Mouse (Mus musculus) midbrain, embryonic 14.5 days (tissue): ENCODE data around the gene Erich6b. TPM values are rescaled to one million over a fixed set of nuclear protein-coding genes. Genes with fewer than 3 reads are reported as not detected.

Experiments
- ATAC-seq: fragments of 200-750 bp; cut with Nextera tagmentation; 2 replicates; pipeline ENCODE4 v1.8.0; 2017; ENCODE audit warnings: moderate number of reproducible peaks, moderate library complexity; ENCODE audit not compliant: low FRiP score, low TSS enrichment
- DNase-seq: peaks from one replicate; pipeline ENCODE4 v3.0.0-alpha.2; 2015
- H3K27ac ChIP-seq: fragments of 300-500 bp; sonication (generic); replicated peaks from 2 replicates; pipeline ENCODE4 v1.5.1; 2014; ENCODE audit warnings: mild to moderate bottlenecking, low read depth, low read length, moderate library complexity
- H3K27me3 ChIP-seq: fragments of 300-500 bp; sonication (generic); 2 replicates; pipeline ENCODE4 v1.6.1; 2014; ENCODE audit warnings: low read length, control low read depth, mixed read lengths; ENCODE audit not compliant: control insufficient read depth, insufficient read depth
- H3K36me3 ChIP-seq: fragments of 300-500 bp; sonication (generic); 2 replicates; pipeline ENCODE4 v1.6.1; 2014; ENCODE audit warnings: low read length, control low read depth; ENCODE audit not compliant: control insufficient read depth, insufficient read depth
- H3K4me1 ChIP-seq: fragments of 300-500 bp; sonication (generic); 2 replicates; pipeline ENCODE4 v1.6.1; 2014; ENCODE audit warnings: mild to moderate bottlenecking, antibody characterized with exemption, low read length, control low read depth; ENCODE audit not compliant: control insufficient read depth, insufficient read depth
- H3K4me2 ChIP-seq: fragments of 300-500 bp; sonication (generic); 2 replicates; pipeline ENCODE4 v1.6.1; 2014; ENCODE audit warnings: mild to moderate bottlenecking, low read length, moderate library complexity
- H3K4me3 ChIP-seq: fragments of 300-500 bp; sonication (generic); replicated peaks from 2 replicates; pipeline ENCODE4 v1.5.1; 2014; ENCODE audit warnings: low read depth, low read length
- H3K9ac ChIP-seq: fragments of 300-500 bp; sonication (generic); replicated peaks from 2 replicates; pipeline ENCODE4 v1.6.1; 2014; ENCODE audit warnings: mild to moderate bottlenecking, low read length, moderate library complexity
- H3K9me3 ChIP-seq: fragments of 300-500 bp; sonication (generic); 2 replicates; pipeline ENCODE4 v1.6.1; 2016; ENCODE audit warnings: low read length, control low read depth, mixed read lengths; ENCODE audit not compliant: control insufficient read depth
- WGBS: fragments of 180-500 bp; shearing (Covaris S2); extraction: QIAGEN DNeasy Blood & Tissue Kit; methylation state at CpG from one replicate; pipeline ENCODE4 v1.1.7; 2014; 5-methylcytosine and 5-hydroxymethylcytosine counted together
- polyA plus RNA-seq: library from polyadenylated mRNA; unstranded; fragments of >200 nt; fragmentation: Nextera tagmentation; extraction: Ambion mirVana; gene quantifications from 2 replicates; pipeline ENCODE4 v1.2.1, GENCODE M21; 2014

The Erich6b gene
- not detected in 2 replicates for polyA plus RNA-seq

DNA sequence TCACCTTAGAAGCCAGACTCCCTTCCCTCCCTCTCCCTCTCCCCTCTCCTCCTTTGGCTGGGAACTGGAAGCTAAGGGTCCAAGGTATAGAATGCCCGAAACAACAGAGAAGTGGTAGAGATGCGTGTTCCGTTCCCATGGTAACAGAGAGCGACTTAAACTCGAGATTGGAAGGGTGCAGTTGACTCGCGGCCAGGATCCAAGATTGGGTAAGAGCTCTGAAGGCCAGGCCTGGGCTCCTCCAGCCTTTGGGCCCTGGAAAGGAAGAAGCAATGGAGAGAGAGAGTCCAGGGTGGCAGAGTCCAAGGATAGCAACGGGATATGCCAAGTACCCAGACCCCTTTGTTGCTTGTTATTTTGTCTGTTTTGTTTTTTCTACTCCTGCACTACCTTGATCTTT, at the start of gene Erich6b:
Erich6b (plus strand) TSS at position 180 of the 400 bp plus-strand sequence.
- 59% methylated on average over 8 of the region's 8 CpGs for WGBS
- no peaks in the 10 kb centered on the region for H3K9me3 ChIP-seq
- H3K36me3 ChIP-seq: no peaks in the 10 kb centered on the region
- H3K27ac ChIP-seq: no peak within 1 kb of the TSS
- H3K4me1 ChIP-seq: peaks cover 2% of the 10 kb centered on the region
- no peak within 1 kb of the TSS for H3K4me3 ChIP-seq
- H3K9ac ChIP-seq: no peak within 1 kb of the TSS
- DNase-seq (peak; percentile 34), ATAC-seq (no peak)
- H3K27me3 ChIP-seq: no peaks in the 10 kb centered on the region
- no peak within 1 kb of the TSS for H3K4me2 ChIP-seq

DNA sequence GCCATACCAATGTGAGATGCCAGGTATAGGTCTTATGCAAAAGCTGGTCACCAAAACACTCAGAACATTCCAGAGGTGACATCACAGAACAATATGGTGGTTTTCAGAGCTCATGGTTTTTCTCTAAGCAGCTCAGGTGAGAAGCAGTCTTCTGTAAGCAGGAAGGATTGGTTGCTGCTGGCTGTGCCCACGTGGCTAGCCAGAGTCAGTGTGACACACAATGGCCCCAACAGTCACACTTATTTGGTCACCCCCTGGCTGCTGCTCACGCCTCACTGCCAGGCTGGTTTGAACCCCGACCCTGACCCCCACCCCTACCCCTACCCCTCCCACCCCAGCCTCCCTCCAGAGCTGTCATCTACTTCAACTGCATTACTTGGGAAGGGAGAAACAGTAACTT, 49.1 kb upstream of the Erich6b start, which contains the start of gene Spert:
Spert (minus strand) TSS at position 139 of the 400 bp plus-strand sequence.
- ATAC-seq: no peak
- Histone ChIP-seq H3K9me3 (no peaks in the 10 kb centered on the region), H3K9ac (no peak within 1 kb of the TSS), H3K4me3 (no peak within 1 kb of the TSS), H3K27me3 (no peaks in the 10 kb centered on the region), H3K4me1 (no peaks in the 10 kb centered on the region), H3K27ac (no peak within 1 kb of the TSS), H3K36me3 (no peaks in the 10 kb centered on the region), H3K4me2 (no peak within 1 kb of the TSS)
- DNase-seq: no peak
- WGBS: 59% methylated on average over 3 of the region's 3 CpGs

DNA sequence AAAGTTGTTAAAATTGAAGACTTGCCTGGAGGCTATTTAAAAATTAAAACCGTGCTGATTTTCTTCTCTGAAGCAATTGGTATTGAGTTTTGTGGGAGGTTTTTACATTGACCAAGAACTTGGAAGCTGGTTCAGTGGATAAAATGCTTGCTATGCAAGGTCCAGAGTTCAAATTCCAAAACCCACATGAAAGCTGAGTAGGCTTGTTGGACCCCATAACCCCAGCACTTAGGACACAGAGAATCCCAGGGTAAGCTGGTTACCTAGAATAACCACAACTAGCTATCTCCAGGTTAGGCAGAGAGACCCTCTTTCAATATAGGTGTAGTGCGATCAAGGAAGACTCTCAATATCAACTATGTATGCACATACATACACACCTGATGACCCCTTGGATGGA, 32.9 kb upstream of the Erich6b start:
- Histone ChIP-seq H3K27me3 (no peaks in the 10 kb centered on the region), H3K9ac (no peak overlapping the region), H3K4me1 (no peaks in the 10 kb centered on the region), H3K4me3 (no peak overlapping the region), H3K27ac (no peak overlapping the region), H3K4me2 (no peak overlapping the region), H3K9me3 (no peaks in the 10 kb centered on the region), H3K36me3 (no peaks in the 10 kb centered on the region)
- DNase-seq: no peak
- 91% methylated on average over 2 of the region's 2 CpGs for WGBS
- no peak for ATAC-seq

DNA sequence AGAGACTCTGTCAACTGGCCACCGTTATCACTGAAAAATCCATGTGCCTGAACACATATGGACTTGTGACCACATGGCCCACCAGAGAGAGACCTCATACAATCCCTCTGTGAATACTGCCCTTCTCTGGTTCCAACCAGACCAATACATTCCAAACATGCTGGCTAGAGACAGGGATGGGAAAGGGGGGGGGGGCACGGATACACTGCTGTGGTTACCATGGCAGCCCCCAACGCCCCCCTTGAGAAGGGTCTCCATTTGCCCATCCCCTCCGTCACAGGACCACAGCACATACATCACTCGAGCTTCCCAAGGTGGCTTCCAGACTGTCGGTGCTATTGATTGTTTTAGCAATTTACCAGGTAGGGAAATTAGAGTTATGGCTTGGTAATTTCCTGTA, 25.7 kb upstream of the Erich6b start:
- DNase-seq: no peak
- 71% methylated on average over 6 of the region's 6 CpGs for WGBS
- Histone ChIP-seq H3K36me3 (no peaks in the 10 kb centered on the region), H3K9me3 (no peaks in the 10 kb centered on the region), H3K4me1 (no peaks in the 10 kb centered on the region), H3K27ac (no peak overlapping the region), H3K4me2 (no peak overlapping the region), H3K4me3 (no peak overlapping the region), H3K27me3 (no peaks in the 10 kb centered on the region), H3K9ac (no peak overlapping the region)
- ATAC-seq: no peak

DNA sequence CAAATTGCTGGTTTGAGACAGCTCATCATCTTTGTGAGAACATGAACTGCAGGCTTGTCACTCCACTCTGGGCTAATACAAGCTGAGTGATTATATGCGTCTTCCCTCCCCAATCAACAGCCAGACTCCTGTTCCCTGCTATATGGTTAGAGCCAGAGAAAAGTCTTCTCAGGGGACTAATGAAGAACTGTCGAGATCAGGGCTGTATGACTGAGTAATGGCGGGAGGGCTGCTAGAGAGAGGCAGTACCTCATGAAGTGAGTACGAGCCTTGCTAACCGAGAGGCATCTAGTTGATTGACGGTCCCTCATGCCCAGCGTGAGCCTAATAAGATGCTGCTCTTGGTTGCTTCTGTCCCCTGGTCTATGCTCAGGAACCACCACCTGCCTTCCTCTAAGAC, 19.1 kb upstream of the Erich6b start:
- H3K4me1 ChIP-seq: no peaks in the 10 kb centered on the region
- no peak overlapping the region for H3K4me2 ChIP-seq
- ATAC-seq (no peak), DNase-seq (no peak)
- H3K4me3 ChIP-seq: no peak overlapping the region
- no peaks in the 10 kb centered on the region for H3K36me3 ChIP-seq
- H3K27ac ChIP-seq: no peak overlapping the region
- H3K9me3 ChIP-seq: no peaks in the 10 kb centered on the region
- H3K27me3 ChIP-seq: no peaks in the 10 kb centered on the region
- 62% methylated on average over 7 of the region's 7 CpGs for WGBS
- no peak overlapping the region for H3K9ac ChIP-seq

DNA sequence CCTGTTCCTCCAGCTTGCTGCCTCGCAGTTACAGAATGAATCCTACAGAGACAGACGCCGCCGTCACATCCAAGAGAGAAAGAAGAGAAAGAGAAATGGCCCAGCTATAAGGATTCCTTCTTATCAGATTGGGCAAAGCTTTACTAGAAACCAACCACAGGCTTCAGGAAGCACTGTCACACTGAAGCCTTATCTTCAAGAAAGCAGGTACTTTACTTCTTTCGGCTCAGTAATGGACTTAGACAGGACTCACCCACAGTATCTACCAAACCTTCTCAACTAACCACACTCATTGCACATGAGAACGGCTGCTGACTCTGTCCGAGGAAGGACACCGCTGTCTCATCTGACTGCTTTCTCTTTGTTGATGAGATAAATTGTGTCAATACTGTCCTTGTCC, 13.2 kb upstream of the Erich6b start:
- no peak overlapping the region for H3K4me3 ChIP-seq
- H3K4me1 ChIP-seq: no peaks in the 10 kb centered on the region
- ATAC-seq (no peak), DNase-seq (no peak)
- no peak overlapping the region for H3K27ac ChIP-seq
- no peaks in the 10 kb centered on the region for H3K9me3 ChIP-seq
- H3K9ac ChIP-seq: no peak overlapping the region
- H3K36me3 ChIP-seq: no peaks in the 10 kb centered on the region
- no peaks in the 10 kb centered on the region for H3K27me3 ChIP-seq
- WGBS: 91% methylated on average over 8 of the region's 8 CpGs
- no peak overlapping the region for H3K4me2 ChIP-seq

DNA sequence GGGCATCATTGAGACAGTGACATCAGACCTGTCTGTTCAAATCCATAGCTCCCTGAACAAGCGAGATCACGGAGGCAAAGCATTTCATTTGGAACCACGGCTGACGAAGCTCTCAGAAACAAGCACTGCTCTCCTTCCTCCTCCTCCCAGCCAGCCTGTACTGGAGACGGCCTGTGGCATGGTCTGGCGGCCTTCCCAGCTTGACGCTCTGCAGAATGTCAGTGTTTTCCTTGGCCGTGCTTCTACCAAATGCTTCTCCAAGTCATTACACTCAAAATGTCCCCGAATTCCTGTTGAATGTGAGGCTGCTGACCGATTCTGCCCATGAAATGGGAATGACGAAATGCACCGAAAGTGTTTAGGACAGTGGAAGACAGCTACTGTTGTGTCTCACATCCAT, 6.7 kb upstream of the Erich6b start:
- Histone ChIP-seq H3K27me3 (no peaks in the 10 kb centered on the region), H3K36me3 (no peaks in the 10 kb centered on the region), H3K4me1 (no peaks in the 10 kb centered on the region), H3K9ac (no peak overlapping the region), H3K27ac (no peak overlapping the region), H3K4me3 (no peak overlapping the region), H3K4me2 (no peak overlapping the region), H3K9me3 (no peaks in the 10 kb centered on the region)
- ATAC-seq (no peak), DNase-seq (peak; percentile 33)
- WGBS: 78% methylated on average over 12 of the region's 12 CpGs

DNA sequence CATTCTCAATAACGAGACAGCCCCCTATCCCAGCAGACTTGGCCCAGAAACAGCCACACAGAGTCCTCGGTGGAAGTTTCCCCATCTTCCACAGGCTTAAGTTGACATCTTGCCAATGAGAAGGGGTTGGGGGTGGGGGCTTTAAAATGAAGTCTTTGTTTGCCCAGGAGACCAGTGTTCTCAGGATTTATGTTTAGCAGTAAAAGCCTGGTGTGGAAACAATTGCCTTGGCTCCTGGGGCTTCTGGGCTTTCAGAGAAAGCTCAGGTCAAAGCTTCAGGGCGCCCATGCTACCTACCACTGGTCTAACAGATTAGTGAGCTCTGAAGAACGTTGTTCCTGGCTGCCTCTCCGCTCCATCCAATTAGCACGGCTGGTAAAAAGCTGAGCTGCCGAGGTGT, 6.0 kb upstream of the Erich6b start:
- WGBS: 32% methylated on average over 7 of the region's 7 CpGs
- Histone ChIP-seq H3K9me3 (no peaks in the 10 kb centered on the region), H3K4me1 (no peaks in the 10 kb centered on the region), H3K27ac (no peak overlapping the region), H3K9ac (no peak overlapping the region), H3K4me3 (no peak overlapping the region), H3K4me2 (no peak overlapping the region), H3K36me3 (no peaks in the 10 kb centered on the region), H3K27me3 (no peaks in the 10 kb centered on the region)
- peak; percentile 49 for DNase-seq
- ATAC-seq: no peak

DNA sequence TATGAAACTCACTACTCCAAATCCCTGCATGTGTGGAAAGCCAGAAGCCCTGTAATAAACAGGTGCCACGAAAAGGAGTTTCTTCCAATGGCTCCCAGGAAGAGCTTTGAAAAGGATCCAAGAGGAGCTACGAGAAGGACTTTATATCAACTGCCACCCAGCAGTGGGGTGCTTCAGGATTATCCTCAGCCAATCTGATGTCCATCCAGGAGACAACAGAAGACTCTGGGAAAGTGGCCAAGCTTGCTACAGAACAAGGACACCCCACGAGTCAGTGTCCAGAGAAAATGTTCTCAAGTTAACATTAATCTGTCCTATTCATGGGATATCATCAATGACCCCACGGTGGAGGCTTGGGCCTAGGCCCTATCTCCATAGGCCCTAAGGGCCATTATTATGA, 4.4 kb upstream of the Erich6b start:
- DNase-seq: no peak
- H3K27me3 ChIP-seq: no peaks in the 10 kb centered on the region

More for the DNA sequence above, 4.4 kb upstream of the Erich6b start:
- no peak overlapping the region for H3K9ac ChIP-seq
- no peaks in the 10 kb centered on the region for H3K4me1 ChIP-seq
- no peak for ATAC-seq
- no peak overlapping the region for H3K4me2 ChIP-seq
- no peaks in the 10 kb centered on the region for H3K36me3 ChIP-seq
- H3K4me3 ChIP-seq: no peak overlapping the region
- no peaks in the 10 kb centered on the region for H3K9me3 ChIP-seq
- WGBS: 77% methylated on average over 4 of the region's 4 CpGs
- H3K27ac ChIP-seq: no peak overlapping the region
